Mouse (Mus musculus): ENCODE measurements at regions not wholly inside any gene's neighbourhood (a gene's known extent, or its start where the extent isn't known, plus 50 kb on each side); places are given as distances from the start of the nearest gene placed in this dataset.

- DNase-seq (ENCODE audit: extremely low read depth, low read depth), result no peak
Observed at GRCm38 (mm10) chr4:142967604-142968003, 245.2 kb downstream of the Prdm2 start.

GRCm38 (mm10) chr4:142956832-142957429, 255.9 kb downstream of the Prdm2 start:
- no peak for DNase-seq (ENCODE audit: extremely low read depth, low read depth)

GRCm38 (mm10) chr4:142956376-142956775, 256.4 kb downstream of the Prdm2 start:
- no peak for DNase-seq (ENCODE audit: extremely low read depth, low read depth)

DNA sequence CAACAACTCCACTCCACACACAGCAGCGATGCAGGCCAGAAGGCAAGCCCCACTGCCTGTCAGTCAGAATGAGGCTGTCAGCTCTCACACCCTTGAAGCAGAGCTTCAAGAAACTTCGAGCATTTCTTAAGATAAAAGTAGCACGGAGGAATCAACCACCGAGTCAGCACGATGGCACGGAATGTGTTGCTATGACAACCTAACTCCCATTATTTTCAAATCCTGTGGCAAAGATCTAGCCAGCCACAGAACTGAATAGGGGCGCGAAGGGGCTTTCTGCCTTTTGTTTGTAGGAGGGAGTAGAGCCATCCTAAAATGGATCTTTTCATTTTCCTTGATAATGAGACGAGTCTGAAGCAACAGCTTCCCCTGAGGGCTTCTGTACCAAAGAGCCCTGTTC, 259.1 kb downstream of the Prdm2 start:
- DNase-seq (ENCODE audit: extremely low read depth, low read depth), result no peak

DNA sequence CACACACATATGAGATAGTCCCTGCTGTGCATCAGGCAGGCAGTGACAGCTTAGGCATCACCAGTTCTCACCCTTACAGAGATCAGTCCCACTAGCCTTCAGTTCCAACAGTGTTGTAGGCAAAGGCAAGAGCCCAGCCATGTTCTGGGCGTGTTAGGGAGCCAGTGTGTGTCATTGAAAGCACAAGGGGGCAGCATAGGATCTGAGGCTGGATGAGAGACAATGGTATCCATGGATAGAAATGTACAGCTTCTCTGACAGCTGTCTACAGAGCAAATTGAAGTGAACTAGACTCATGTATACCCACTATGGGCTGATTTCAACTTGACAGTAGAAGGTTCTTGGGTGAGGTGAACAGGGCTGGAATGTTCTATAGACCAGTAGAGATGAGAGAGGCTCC, 259.9 kb downstream of the Prdm2 start:
- DNase-seq (ENCODE audit: extremely low read depth, low read depth), result no peak

DNA sequence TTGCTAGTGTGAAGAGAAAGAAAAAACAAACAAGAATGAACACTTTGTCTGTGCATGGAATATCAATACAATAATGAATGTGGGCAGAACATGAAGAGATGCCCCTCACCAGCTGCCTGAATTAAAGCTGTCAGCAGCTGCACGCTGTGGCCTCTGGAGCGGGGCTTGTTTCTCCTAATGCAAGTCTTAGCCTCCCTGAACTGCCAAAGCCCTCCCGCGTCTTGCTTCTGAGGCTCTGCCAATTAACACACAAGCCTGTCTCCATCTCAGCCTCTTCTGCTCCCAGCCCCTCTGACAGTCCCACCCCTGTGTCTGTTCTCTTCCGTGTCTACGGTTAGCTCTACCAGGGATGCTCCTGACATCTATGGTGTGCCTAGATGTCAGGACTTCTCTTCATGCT, 265.1 kb downstream of the Prdm2 start:
- no peak for DNase-seq (ENCODE audit: extremely low read depth, low read depth)

GRCm38 (mm10) chr4:142933627-142934026, 279.2 kb downstream of the Prdm2 start:
- DNase-seq (ENCODE audit: extremely low read depth, low read depth), result no peak

- no peak for DNase-seq (ENCODE audit: extremely low read depth, low read depth)
Observed at GRCm38 (mm10) chr4:142929245-142929644, 283.6 kb downstream of the Prdm2 start.

DNA sequence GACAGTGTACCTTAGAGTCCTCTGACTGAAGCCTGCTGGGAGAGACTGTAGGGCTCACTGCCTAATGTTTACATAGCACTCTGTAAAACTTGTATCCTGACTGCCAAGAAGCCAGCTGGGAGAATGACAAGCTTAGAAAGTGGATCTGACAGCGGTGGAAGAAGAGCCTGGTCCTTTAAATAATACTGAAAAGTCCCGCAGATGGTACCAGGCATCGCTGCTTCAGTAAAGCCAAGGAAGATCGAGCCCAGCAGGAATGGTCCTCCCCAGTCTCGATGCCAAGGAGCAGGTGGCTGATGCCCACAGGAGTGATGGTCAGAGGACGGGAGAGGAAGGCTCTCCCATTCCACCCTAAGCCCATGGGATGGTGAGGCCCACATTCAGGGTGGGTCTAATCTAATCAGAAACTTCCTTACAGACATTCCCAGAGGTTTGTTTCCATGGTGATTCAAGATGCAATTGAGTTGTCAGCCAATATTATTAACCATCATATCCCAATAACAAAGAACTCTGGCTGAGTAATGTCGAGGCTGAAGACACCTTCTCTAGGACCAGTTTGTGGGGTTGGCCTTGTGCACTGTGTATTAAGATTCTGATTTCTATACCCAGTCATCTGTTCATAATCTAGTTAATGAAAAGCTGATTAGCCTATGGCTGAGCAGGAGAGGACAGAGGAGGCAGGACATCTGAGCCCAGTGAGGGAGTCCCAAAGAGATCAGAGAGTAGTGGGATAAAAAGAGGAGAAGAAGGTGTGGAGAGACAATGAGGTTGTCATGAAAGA, 285.3 kb downstream of the Prdm2 start:
- no peak for DNase-seq (ENCODE audit: extremely low read depth, low read depth)

DNA sequence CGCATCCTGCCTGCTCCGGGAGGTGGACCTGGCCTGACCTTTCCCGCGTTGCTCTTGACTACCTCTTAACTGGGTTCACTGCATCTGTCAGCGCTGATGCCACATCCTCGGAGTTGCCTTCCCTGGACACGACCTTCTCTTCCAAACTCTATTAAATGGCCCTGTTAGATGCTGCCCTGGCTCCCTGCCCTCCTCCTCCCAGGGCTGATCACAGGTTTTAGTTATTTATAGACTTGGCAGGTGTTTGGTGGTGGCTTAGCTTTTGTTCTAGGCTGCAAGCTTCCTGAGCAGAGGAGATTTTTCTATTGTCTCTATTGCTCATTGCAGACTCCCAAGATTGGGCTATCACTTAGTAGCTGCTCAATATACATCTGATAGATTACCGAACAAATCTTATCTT, 287.7 kb downstream of the Prdm2 start:
- no peak for DNase-seq (ENCODE audit: extremely low read depth, low read depth)

DNA sequence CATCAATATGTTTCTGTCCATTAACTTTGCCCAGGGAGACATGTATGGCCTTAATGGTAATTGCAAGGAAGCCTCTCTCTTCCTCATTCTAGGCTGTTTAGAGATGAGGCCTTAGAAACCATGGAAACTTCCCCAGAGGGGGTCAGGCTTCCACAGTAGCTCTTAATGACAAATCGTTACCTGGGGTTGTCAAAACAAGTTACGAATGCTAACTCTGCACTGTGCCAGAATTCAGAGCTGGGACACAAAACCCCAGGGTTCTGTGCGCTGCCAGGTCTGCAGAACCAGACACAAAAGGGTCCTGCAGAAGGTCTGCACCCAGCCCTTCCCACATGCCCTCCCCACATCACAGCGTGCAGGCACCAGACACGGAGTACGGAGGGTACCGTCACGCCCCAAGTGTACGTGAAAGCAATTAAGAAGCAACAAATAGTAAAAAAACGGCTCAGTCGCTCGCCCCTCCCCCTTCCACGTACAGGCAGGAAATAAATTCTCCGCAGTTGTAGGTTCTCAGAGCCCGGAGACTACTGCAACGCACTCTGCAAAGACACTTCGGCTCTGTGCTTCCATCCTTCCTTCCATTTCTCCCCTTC, 303.3 kb downstream of the Prdm2 start:
- DNase-seq (ENCODE audit: extremely low read depth, low read depth), result no peak

DNA sequence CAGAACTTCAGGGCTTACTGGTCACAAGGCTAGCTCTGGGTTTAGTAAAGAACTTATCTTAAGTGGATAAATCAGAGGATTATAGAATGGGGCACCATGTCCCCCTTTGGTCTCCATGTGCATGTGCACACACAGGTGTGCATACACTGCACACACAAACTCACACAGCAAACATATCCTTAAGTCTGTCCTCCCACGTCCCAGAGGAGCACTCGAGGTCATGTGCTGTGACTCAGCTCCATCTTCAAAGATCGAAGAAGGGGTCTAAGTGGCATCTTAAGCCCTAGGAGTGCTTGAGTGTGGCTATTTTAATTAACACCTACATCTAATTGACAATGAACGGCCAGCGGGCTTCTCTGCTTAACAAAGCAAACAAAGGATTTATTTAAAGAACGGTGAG, 304.0 kb downstream of the Prdm2 start:
- no peak for DNase-seq (ENCODE audit: extremely low read depth, low read depth)

DNA sequence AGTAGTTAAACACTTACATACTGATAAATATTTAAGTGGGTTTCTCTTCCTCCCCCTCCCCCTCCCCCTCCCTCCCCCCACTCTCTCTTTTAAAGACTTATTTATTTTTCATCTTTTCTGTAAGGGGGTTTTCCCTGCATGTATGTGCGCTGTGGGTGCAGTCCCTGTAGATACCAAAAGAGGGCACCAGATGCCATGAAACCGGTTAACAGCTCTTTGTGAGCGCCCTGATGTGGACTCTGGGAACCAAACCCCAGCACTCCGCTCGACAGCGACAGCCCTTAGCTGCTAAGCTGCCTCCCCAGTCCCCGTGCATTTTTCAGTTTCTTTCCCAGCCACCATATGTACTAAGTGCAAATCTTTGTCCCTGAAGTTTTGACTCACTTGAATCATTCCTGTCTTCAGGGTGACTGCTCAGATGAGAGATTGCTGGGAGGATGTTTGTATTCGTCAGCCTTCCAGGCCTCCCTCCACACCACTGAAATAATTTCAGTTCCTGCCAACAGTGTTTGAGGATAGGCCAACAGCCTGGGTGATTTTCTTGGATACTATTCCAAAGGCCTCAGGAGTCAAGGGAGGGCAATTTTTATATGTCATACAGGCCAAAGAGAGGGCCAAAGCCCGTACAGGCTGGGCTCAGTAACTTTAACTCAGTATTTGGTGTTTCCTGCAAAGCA, 309.3 kb downstream of the Prdm2 start:
- no peak for DNase-seq (ENCODE audit: extremely low read depth, low read depth)

- no peak for DNase-seq (ENCODE audit: extremely low read depth, low read depth)
Observed at GRCm38 (mm10) chr4:142900792-142901191, 312.0 kb downstream of the Prdm2 start.

- peak; percentile 1 for DNase-seq (ENCODE audit: extremely low read depth, low read depth)
Observed at GRCm38 (mm10) chr4:142898994-142899393, 313.8 kb downstream of the Prdm2 start.

- DNase-seq (ENCODE audit: extremely low read depth, low read depth), result no peak
Observed at GRCm38 (mm10) chr4:142890711-142891110, 322.1 kb downstream of the Prdm2 start.

GRCm38 (mm10) chr4:142888891-142889290, 323.9 kb downstream of the Prdm2 start:
- DNase-seq (ENCODE audit: extremely low read depth, low read depth), result no peak

- DNase-seq (ENCODE audit: extremely low read depth, low read depth), result no peak
Observed at GRCm38 (mm10) chr4:142887876-142888275, 324.9 kb downstream of the Prdm2 start.

- DNase-seq (ENCODE audit: extremely low read depth, low read depth), result no peak
Observed at GRCm38 (mm10) chr4:142880323-142880759, 332.5 kb downstream of the Prdm2 start.

GRCm38 (mm10) chr4:142876151-142876550, 336.6 kb downstream of the Prdm2 start:
- no peak for DNase-seq (ENCODE audit: extremely low read depth, low read depth)

DNA sequence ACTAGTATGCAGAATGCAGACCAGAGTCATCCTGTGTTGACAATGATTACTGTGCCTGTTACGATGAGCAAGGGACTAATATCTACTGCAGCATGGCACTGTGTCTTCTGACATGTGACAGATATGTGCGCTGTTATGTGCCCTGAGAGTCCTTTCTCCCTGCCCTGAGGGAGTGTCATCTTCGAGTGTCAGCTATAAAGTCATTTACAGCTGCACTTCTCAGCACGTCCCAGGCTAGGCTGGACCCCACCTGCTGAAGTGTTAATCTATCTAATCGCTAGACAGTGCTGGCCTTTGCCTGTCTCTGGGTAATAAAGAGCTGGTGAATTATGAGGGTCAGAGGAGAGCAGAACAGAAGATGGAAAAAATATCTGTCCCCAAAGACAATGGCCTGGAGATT, 337.7 kb downstream of the Prdm2 start:
- DNase-seq (ENCODE audit: extremely low read depth, low read depth), result no peak

GRCm38 (mm10) chr4:142866341-142866740, 346.5 kb downstream of the Prdm2 start:
- DNase-seq (ENCODE audit: extremely low read depth, low read depth), result no peak

All from MEL-GATA-1-ER (cell line).